Mouse (Mus musculus): ENCODE data around the gene Casp8. TPM values are rescaled to one million over a fixed set of nuclear protein-coding genes. Genes with fewer than 3 reads are reported as not detected.
"Not testable (repeated sequence)": the region's sequence is repeated elsewhere in the genome, so short reads cannot be mapped to it uniquely, and the experiment has no call there.

Gene Casp8
- polyA plus RNA-seq, 1 experiment from 2014 or later: 13.0 TPM

DNA sequence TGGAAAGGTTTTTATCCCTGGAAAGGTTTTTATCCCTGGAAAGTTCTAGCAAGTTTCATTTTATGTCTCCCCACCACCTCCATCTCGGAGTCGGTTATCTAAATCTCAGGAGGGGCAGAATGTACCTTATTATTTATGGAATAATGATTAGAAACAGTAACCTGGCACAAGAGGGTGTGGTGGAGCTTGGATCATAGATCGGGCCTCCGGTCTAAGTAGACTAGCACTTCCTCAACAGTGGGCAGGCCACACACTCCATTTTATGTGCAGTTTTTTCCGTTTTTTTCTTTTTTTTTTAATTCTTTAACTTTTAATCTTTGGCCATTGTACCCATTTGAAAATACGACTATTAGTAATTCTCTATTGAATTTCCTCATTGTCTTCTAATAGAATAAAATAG lies 8.4 kb downstream of the Casp8 start:
- DNase-seq (ENCODE audit: low spot score): no peak
- Histone ChIP-seq H3K9me3 (no peaks in the 10 kb centered on the region), H3K36me3 (peaks cover 7% of the 10 kb centered on the region; the same call in 1 of the 2 replicates), H3K27ac (no peak overlapping the region), H3K4me1 (replicated peaks) (no peaks in the 10 kb centered on the region), H3K4me3 (no peak overlapping the region), H3K27me3 (ENCODE audit: insufficient read depth, poor library complexity, severe bottlenecking) (no peaks in the 10 kb centered on the region)
- WGBS: 88% methylated on average over 6 of the region's 6 CpGs

DNA sequence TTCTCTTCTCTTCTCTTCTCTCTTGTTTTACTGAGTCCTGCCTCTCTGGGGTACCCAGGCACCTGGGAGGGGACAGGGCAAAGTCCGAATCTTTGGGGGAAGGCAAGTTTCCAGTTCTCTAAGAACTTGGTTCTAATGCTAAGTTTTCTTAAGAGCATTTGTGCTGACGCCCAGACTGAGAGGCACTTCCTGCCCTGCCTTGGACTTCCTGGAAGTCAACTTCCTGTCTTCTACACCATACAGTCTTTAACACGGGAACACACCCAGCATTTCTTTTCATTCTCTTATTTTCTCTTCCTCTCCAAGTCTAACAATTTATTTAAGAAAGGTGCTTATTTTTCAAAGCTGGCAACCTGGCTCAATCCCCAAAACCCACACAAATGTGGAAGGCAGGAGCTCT lies 11.5 kb downstream of the Casp8 start:
- no peaks in the 10 kb centered on the region for H3K4me1 ChIP-seq (replicated peaks)
- no peaks in the 10 kb centered on the region for H3K27me3 ChIP-seq (ENCODE audit: insufficient read depth, poor library complexity, severe bottlenecking)
- no peak overlapping the region for H3K4me3 ChIP-seq
- DNase-seq (ENCODE audit: low spot score): no peak
- H3K9me3 ChIP-seq: peaks cover 6% of the 10 kb centered on the region; the same call in 1 of the 2 replicates
- 79% methylated on average over 3 of the region's 3 CpGs for WGBS
- H3K27ac ChIP-seq: no peak overlapping the region
- H3K36me3 ChIP-seq: no peaks in the 10 kb centered on the region

DNA sequence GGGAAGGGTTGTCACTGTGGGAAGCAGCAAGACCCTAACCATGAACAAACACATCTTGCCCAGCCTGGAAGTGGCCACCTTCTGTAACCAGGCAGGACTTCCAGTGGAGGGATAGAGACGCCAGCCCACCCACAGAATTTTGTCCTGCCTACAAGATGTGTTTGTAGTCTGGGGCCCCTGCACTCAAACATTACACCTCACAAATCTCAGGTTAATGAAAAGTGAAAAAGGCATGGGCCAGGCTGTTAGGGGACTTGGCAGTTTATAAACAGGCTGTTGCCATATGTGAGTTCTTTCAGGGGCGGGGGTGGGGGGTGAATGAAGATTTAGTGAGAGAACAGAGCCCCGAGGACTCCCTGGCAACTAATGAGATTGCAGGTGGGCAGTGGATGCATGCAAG lies 31.1 kb downstream of the Casp8 start:
- no peak for DNase-seq (ENCODE audit: low spot score)
- 79% methylated on average over 3 of the region's 3 CpGs for WGBS
- H3K4me1 ChIP-seq (replicated peaks): no peaks in the 10 kb centered on the region
- H3K27me3 ChIP-seq (ENCODE audit: insufficient read depth, poor library complexity, severe bottlenecking): no peaks in the 10 kb centered on the region
- no peak overlapping the region for H3K27ac ChIP-seq
- H3K9me3 ChIP-seq: no peaks in the 10 kb centered on the region
- H3K36me3 ChIP-seq: peaks cover 14% of the 10 kb centered on the region
- H3K4me3 ChIP-seq: no peak overlapping the region

DNA sequence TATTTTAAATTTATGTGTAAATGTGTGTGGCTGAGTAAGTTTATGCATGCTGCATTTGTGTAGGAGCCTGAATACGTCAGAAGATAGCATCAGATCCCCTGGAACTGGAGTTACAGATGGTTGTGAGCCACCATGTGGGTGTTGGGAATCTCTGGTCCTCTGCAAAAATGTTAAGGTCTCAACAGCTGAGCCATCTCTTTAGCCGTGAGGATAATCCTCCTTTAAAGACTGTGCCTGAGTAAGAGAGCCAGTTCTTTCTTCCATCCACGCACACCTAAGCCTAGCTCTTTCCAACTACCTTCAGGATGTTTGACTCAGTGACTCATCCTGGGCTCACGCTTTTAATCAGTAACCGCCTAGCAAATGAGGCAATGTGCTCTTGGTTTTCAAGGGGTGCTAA lies 35.6 kb downstream of the Casp8 start:
- 94% methylated on average over 5 of the region's 5 CpGs for WGBS
- Histone ChIP-seq H3K9me3 (no peaks in the 10 kb centered on the region), H3K27ac (no peak overlapping the region), H3K4me1 (replicated peaks) (no peaks in the 10 kb centered on the region), H3K36me3 (peaks cover 14% of the 10 kb centered on the region), H3K4me3 (no peak overlapping the region), H3K27me3 (ENCODE audit: insufficient read depth, poor library complexity, severe bottlenecking) (no peaks in the 10 kb centered on the region)
- no peak for DNase-seq (ENCODE audit: low spot score)

- Histone ChIP-seq H3K27me3 (ENCODE audit: insufficient read depth, poor library complexity, severe bottlenecking) (no peaks in the 10 kb centered on the region), H3K4me1 (replicated peaks) (no peaks in the 10 kb centered on the region), H3K9me3 (no peaks in the 10 kb centered on the region), H3K36me3 (peaks cover 14% of the 10 kb centered on the region), H3K27ac (no peak overlapping the region), H3K4me3 (no peak overlapping the region)
- no peak for DNase-seq (ENCODE audit: low spot score)
- 82% methylated on average over 2 of the region's 2 CpGs for WGBS
Observed at GRCm38 (mm10) chr1:58832198-58832597, 37.0 kb downstream of the Casp8 start.

- H3K4me1 ChIP-seq (replicated peaks); H3K4me3 ChIP-seq; H3K36me3 ChIP-seq; H3K9me3 ChIP-seq; DNase-seq (ENCODE audit: low spot score); H3K27me3 ChIP-seq (ENCODE audit: insufficient read depth, poor library complexity, severe bottlenecking); H3K27ac ChIP-seq: not testable (repeated sequence)
- 80% methylated on average over 3 of the region's 3 CpGs for WGBS
Observed at GRCm38 (mm10) chr1:58856811-58857210, 61.6 kb downstream of the Casp8 start.

DNA sequence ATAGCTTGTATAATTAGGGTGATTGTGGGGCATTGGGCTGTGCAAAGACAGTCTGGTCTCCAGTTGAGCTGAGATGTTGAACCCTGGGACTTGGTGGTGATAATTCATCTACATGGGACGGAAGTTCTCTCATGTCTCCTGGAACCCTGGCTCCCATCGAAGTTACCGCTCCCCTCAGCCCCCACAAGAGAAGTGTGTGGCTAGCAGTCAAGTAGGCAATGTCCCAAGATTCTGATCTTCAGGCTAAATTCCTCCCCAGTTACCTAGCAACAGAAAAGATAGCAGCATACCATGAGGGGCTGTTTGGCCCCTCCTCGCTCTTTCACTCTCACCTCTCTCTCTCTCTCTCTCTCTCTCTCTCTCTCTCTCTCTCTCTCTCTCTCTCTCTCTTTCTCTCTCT lies 64.0 kb downstream of the Casp8 start:
- not testable (repeated sequence) for H3K9me3 ChIP-seq; H3K4me3 ChIP-seq; H3K36me3 ChIP-seq; H3K27me3 ChIP-seq (ENCODE audit: insufficient read depth, poor library complexity, severe bottlenecking); DNase-seq (ENCODE audit: low spot score); H3K4me1 ChIP-seq (replicated peaks); H3K27ac ChIP-seq
- 79% methylated on average over 4 of the region's 4 CpGs for WGBS

DNA sequence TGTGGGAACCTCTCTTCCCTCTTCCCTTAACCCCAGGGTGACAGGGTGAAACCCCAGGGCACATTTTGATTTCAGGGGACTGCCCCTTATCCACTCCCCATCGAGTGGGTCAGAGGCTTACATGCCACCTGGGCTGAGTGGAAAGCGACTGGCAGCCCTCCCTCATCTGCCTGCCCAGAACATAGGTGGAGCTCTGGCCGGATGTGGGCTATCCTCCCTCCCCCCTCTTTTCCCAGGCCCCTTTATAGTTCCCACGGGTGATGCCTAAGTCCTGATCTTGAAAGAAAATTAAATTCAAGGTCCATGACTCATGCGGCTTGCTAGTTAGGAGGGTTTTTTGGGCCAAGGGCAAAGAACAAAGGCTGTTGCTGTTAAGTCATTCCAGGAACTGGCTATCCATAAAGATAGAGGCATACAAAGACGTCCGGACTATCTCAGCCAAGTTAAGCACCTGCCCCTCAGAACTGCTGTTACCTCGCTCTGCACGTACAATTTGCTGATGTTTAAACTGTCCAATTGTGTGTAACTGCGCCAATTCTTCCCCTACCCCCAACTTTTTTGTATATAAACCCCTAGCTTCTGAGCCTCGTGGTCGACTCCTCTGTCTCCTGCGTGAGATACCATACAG lies 64.7 kb downstream of the Casp8 start:
- H3K4me3 ChIP-seq; DNase-seq (ENCODE audit: low spot score); H3K27ac ChIP-seq; H3K4me1 ChIP-seq (replicated peaks); H3K36me3 ChIP-seq; H3K27me3 ChIP-seq (ENCODE audit: insufficient read depth, poor library complexity, severe bottlenecking): not testable (repeated sequence)
- 81% methylated on average over 13 of the region's 13 CpGs for WGBS
- peaks cover 10% of the 10 kb centered on the region for H3K9me3 ChIP-seq

DNA sequence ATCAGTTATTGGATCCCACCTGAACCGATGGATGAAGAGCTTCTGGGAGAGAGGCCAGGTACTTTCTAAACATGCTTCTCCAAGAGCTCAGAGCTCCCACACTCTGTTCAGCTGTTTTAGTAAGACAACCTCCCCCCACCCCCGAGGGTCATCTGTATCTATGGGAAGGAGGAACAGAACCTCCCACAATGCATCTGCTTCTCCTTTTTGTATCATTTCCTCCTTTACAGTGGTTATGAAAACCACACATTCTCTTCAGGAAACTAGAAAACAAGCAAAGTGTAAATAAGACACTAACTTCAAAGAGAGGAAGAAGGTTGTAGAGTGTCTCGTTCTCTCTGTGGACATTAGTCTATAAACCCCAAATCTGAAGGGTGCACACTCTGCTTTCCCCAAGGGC lies 65.4 kb downstream of the Casp8 start:
- DNase-seq (ENCODE audit: low spot score); H3K27ac ChIP-seq; H3K4me1 ChIP-seq (replicated peaks); H3K36me3 ChIP-seq; H3K4me3 ChIP-seq; H3K27me3 ChIP-seq (ENCODE audit: insufficient read depth, poor library complexity, severe bottlenecking): not testable (repeated sequence)
- 91% methylated on average over 3 of the region's 3 CpGs for WGBS
- peaks cover 15% of the 10 kb centered on the region for H3K9me3 ChIP-seq

- not testable (repeated sequence) for H3K27ac ChIP-seq; H3K27me3 ChIP-seq (ENCODE audit: insufficient read depth, poor library complexity, severe bottlenecking); H3K4me3 ChIP-seq; H3K9me3 ChIP-seq; DNase-seq (ENCODE audit: low spot score); H3K36me3 ChIP-seq; H3K4me1 ChIP-seq (replicated peaks)
- WGBS: 87% methylated on average over 4 of the region's 4 CpGs
Observed at GRCm38 (mm10) chr1:58876500-58876899, 81.3 kb downstream of the Casp8 start.

DNA sequence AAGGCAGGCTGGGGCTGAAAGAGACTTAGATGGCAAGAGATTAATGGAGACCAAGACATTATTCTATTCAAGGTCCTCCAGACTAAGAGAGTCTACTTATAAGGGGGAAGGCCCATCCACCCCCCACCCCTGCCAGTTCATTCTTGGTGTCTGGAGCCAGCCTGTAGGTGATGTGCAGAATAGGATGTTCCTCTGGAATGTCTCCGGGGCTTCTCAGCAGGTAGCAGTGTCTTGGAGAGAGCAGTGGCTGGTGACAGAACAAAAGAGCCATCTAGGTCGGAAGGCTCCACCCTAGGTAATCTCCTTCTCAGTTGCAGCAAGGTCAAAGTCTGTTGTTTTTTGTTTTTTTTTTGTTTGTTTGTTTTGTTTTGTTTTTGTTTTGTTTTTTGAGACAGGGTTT lies 84.1 kb downstream of the Casp8 start:
- not testable (repeated sequence) for H3K4me1 ChIP-seq (replicated peaks); H3K4me3 ChIP-seq; H3K27me3 ChIP-seq (ENCODE audit: insufficient read depth, poor library complexity, severe bottlenecking); DNase-seq (ENCODE audit: low spot score); H3K27ac ChIP-seq; H3K36me3 ChIP-seq; H3K9me3 ChIP-seq
- 86% methylated on average over 2 of the region's 2 CpGs for WGBS

DNA sequence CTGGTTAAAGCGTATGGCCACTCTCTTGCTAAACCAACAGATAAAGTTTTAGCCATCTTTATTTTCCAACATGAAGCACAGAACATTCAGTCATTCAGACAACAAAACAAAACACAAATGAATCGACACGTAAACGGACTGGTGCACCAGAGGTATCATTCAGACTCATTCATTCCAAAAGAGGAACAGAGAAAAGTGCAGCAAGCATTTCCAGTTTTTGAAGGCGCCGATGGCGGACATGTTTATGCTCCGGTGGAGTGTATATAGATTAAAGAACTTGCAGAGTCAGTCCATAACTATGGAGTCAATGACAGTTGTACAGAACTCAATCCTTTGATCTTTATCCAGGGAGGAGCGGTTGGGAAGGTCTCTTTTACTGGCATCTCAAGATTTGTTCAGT lies 88.1 kb downstream of the Casp8 start:
- WGBS: 89% methylated on average over 9 of the region's 9 CpGs
- not testable (repeated sequence) for H3K9me3 ChIP-seq; H3K4me3 ChIP-seq; H3K36me3 ChIP-seq; H3K27ac ChIP-seq; H3K4me1 ChIP-seq (replicated peaks); DNase-seq (ENCODE audit: low spot score); H3K27me3 ChIP-seq (ENCODE audit: insufficient read depth, poor library complexity, severe bottlenecking)

DNA sequence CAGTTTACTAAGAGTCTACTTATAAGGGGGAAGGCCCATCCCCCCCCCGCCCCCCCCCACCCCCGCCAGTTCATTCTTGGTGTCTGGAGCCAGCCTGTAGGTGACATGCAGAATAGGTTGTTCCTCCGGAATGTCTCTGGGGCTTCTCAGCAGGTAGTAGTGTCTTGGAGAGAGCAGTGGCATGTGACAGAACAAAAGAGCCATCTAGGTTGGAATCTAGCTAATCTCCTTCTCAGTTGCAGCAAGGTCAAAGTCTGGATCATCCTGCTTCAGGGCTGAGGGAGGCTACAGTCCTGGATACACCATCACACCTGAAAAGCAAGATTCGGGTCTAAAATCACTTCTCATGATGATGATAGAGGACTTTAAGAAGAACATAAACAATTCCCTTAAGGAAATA lies 90.5 kb downstream of the Casp8 start:
- no peaks in the 10 kb centered on the region for H3K27me3 ChIP-seq (ENCODE audit: insufficient read depth, poor library complexity, severe bottlenecking)
- no peak overlapping the region for H3K27ac ChIP-seq
- no peak overlapping the region for H3K4me3 ChIP-seq
- WGBS: 90% methylated on average over 4 of the region's 4 CpGs
- H3K9me3 ChIP-seq: no peaks in the 10 kb centered on the region
- no peaks in the 10 kb centered on the region for H3K4me1 ChIP-seq (replicated peaks)
- H3K36me3 ChIP-seq: no peaks in the 10 kb centered on the region
- DNase-seq (ENCODE audit: low spot score): no peak

GRCm38 (mm10) chr1:58889826-58890546 lies 94.8 kb downstream of the Casp8 start:
- Histone ChIP-seq H3K4me1 (replicated peaks) (no peaks in the 10 kb centered on the region), H3K9me3 (no peaks in the 10 kb centered on the region), H3K36me3 (no peaks in the 10 kb centered on the region), H3K27ac (no peak overlapping the region), H3K4me3 (no peak overlapping the region), H3K27me3 (ENCODE audit: insufficient read depth, poor library complexity, severe bottlenecking) (no peaks in the 10 kb centered on the region)
- 64% methylated on average over 5 of the region's 5 CpGs for WGBS
- DNase-seq (ENCODE audit: low spot score): no peak
